Mouse (Mus musculus): ENCODE measurements around the gene Malrd1. TPM values are rescaled to one million over a fixed set of nuclear protein-coding genes. Genes with fewer than 3 reads are reported as not detected.

The Malrd1 gene
- not detected in 2 replicates for polyA plus RNA-seq (2021; fragmentation: Nextera tagmentation)
- long read RNA-seq, experiment 1: 0 reads
- long read RNA-seq, experiment 2: 0 reads

GRCm38 (mm10) chr2:15526241-15526924, at the start of gene Malrd1:
Malrd1 (plus strand) TSS chr2:15526479.

Data from layer of hippocampus, adult 6 months (tissue).